Mouse (Mus musculus): Measurements from ENCODE around the gene Schip1. TPM values are rescaled to one million over a fixed set of nuclear protein-coding genes. Genes with fewer than 3 reads are reported as not detected.

Schip1 gene
- total RNA-seq, 2 experiments from 2014 or later = 126 to 145 TPM

DNA sequence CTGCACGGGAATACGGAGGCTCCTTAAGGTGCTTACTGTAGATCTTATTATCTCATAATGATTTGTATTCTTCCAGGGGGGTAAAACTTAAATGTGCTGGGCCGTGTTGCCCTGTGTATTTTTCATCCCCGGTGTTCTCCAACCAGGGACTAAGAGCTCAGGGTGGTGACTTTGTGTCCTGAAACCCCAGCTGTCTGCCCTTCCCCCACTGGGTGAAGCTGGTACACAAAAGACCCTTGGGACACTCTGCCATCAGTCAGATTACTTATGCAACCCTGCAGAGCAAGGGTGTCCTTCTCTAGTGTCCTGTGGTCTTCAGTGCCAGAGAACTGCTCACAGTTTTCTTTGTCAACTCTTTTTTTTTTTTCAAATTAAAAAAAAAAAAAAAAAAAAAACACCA is 520.6 kb downstream of the Schip1 start:
- peak; percentile 65 for DNase-seq

GRCm38 (mm10) chr3:68586646-68587064 is 522.1 kb downstream of the Schip1 start:
- no peak for DNase-seq

DNA sequence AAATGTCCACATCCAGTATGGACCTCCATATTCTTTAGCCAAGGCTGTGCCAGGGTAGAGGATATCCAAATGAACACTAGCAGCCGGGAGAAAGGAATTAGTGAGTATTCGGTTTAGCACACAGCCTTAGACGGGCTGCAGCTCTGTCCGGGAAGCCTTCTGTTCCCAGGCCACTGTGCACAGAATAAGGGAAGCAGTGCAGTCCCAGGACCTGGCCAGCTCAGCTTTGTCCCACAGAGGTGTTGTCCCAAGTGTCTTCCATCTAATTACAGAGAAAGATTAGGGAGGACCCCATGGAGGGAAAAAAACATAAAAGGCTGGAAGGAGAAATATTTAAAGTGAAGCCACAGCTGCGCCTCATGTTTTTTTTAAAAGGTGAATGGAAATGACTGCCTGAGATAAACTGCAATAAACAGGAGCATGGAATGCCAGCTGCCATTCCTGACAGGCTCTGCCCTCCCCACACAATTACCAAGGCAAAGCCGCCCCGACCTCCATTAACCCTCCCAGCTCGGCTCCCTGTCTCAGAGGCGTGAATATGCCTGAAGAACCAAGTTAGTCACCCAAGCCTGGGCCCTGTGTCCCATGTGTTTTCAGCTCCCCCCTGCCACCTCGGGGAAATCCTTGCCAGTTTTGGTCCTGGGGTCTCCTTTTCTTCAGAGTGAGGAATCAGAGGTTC is 523.1 kb downstream of the Schip1 start:
- no peak for DNase-seq

GRCm38 (mm10) chr3:68589220-68589840 is 524.7 kb downstream of the Schip1 start:
- DNase-seq = peak; percentile 40

DNA sequence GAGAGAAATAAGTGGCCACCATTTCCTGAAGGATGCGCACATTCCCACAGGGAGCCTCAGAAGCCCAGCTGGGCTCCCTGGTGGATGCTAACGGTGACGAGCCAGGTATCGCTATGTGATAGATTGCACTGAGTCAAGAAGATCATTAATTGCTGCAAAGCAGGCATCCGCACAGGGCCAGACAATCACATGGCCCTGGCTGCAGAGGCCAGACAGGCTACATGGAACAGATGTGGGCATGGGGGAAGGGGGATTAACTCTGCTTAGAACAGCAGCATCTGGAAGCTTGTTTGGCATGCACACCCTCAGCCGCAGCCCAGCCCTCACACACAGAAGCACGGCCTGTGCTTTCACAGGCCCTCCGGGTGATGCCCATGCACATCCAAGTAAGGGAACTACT is 525.8 kb downstream of the Schip1 start:
- no peak for DNase-seq

DNA sequence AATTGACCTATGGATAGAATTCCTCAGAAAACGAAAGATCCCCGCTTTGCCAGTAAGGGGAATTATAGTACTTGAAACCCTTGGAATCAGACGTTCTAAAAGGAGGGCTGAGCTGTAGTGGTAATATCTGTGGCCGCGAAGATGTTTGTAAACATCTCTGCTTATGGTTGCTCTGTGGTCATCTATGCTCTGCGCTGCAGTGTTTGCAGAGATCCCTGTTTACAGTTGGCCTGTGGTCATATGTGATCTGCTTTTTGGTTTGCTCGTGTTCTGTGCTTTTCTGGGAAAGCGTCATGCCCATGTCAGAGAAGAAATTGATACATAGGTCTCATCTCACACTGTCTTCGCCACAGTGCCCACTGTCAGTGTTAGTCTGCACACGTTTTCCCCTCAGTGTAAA is 528.0 kb downstream of the Schip1 start:
- no peak for DNase-seq

- no peak for DNase-seq
These were observed 528.7 kb downstream of the Schip1 start for GRCm38 (mm10) chr3:68593073-68593867.

DNA sequence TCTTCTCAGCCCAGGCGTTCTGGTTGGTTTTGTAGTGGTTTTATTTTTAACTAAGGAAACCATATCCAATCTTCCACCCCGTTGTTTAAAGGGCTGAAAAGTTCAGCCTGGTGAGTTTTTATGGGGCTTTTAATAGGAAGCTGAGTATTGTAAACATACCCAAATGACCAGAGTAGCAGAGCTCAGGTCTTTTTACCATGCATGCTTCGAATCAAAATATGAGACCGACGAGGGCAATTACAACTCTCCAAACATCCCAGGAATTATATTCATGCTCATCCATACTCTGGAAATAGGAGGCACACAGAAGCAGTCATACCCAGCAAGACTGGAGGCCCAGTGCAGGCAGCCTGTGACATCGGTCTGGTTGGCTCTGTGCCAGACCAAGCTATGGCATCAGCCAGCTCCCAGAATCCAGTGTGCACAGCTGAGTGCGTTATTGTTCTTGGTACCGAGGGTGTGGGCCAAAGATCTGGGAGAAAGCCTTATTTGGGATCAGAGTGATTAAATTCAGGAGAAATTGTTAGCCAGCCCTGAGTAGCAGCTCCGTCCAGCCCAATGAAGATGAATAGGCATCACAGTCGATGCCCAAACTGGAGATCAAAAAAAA is 530.8 kb downstream of the Schip1 start:
- DNase-seq = no peak

- no peak for DNase-seq
These were observed 532.3 kb downstream of the Schip1 start for GRCm38 (mm10) chr3:68596938-68597337.

- peak; percentile 44 for DNase-seq
These were observed 538.3 kb downstream of the Schip1 start for GRCm38 (mm10) chr3:68602891-68603290.

GRCm38 (mm10) chr3:68604467-68604866 is 539.9 kb downstream of the Schip1 start:
- DNase-seq = no peak

GRCm38 (mm10) chr3:68604962-68605361 is 540.4 kb downstream of the Schip1 start:
- DNase-seq = no peak

DNA sequence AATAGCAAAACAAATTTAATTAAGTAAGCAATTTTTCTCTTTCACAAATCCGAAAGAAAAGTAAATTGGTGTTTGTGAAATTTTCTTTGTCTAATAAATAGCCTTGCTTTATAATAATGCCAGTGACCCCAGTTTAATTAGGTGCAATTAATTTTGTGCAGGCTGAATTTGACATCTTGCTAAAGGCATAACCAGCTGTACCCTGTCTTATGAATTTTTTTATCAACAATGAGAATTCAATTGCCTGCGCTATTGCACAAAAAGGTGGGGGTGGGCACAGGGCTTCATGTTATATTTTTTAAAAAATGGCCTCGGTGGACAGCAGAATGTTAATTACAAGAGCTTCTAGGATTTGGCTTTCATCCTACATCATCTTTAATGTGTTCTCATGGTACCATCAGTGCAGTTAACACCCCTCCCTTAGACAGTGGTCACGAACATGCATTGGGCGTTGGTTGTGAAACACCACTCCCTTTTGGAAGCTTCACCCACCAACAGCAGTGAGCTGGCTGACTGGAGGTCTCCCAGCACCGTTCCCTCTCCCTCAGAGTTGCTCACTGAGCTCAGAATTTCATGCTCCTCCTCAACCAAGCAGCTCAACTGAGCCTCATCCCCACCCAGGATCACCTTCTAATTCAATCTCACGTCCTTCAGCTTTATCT is 541.5 kb downstream of the Schip1 start:
- no peak for DNase-seq

GRCm38 (mm10) chr3:68606730-68607129 is 542.1 kb downstream of the Schip1 start:
- DNase-seq = no peak

GRCm38 (mm10) chr3:68607336-68607735 is 542.7 kb downstream of the Schip1 start:
- no peak for DNase-seq

GRCm38 (mm10) chr3:68608848-68609497 is 544.4 kb downstream of the Schip1 start:
- DNase-seq = peak; percentile 35

- DNase-seq = peak; percentile 40
These were observed 545.4 kb downstream of the Schip1 start for GRCm38 (mm10) chr3:68610011-68610410.

DNA sequence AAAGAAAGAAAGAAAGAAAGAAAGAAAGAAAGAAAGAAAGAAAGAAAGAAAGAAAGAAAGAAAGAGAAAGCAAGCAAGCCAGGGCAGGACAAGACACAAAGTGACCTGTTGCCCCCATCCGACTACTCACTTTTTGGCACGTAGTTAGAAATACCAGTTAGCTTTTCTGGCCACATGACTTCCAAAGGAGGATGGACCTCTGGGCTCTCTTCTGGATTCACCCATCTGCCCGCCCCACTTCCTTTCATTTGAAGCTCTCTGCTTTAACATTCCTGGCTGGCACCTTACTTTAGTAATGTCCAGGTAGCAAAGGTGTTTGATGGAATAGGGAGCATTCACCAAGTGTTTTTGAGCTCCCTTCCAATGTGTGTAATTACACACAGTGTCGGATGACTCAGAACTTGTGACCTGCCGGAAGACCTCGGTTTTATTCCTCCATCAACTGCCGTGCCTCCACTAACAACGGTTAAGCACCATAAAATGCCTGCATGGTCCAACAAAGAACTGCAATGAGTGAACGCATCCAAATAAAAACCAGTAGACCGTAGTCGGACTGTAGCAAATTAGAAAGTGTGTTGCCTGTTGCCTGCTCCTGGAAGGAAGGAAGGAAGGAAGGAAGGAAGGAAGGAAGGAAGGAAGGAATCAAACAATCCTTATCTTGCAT is 546.1 kb downstream of the Schip1 start:
- DNase-seq = no peak

GRCm38 (mm10) chr3:68615042-68615810 is 550.6 kb downstream of the Schip1 start:
- no peak for DNase-seq

- no peak for DNase-seq
These were observed 551.8 kb downstream of the Schip1 start for GRCm38 (mm10) chr3:68616363-68616762.
